Mouse (Mus musculus): ENCODE results near the gene P3h2. TPM values are rescaled to one million over a fixed set of nuclear protein-coding genes. Genes with fewer than 3 reads are reported as not detected.

Gene P3h2
- polyA plus RNA-seq, 1 experiment, result not detected

- no peak for TF ChIP-seq GATA1 (IDR thresholded peaks at IDR 0.05; ENCODE audit: low read length)
These were observed 138.3 kb downstream of the P3h2 start for GRCm38 (mm10) chr16:25967297-25967696.

DNA sequence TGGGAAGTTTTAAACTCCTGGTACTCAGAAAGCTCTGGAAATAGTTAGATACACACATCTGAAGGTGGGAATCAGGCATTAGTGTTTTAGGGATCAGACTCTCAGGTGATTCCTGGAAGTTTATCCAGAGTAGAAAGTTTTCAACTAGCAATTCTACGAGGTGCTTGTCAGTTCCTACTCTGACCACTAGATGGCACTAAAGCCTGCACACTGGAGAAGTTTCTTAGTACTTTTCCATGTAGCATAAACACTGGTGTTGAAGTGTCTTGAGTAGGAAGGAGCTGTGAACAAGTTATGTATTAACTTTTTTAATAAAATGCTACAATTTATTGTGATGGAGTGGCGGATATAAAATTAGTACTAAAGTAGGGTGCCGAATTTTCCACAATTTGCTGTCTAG, 141.7 kb downstream of the P3h2 start:
- TF ChIP-seq GATA1 (IDR thresholded peaks at IDR 0.05; ENCODE audit: low read length), result no peak

GRCm38 (mm10) chr16:25960345-25960744, 145.2 kb downstream of the P3h2 start:
- no peak for TF ChIP-seq GATA1 (IDR thresholded peaks at IDR 0.05; ENCODE audit: low read length)

- no peak for TF ChIP-seq GATA1 (IDR thresholded peaks at IDR 0.05; ENCODE audit: low read length)
These were observed 145.7 kb downstream of the P3h2 start for GRCm38 (mm10) chr16:25959929-25960328.

DNA sequence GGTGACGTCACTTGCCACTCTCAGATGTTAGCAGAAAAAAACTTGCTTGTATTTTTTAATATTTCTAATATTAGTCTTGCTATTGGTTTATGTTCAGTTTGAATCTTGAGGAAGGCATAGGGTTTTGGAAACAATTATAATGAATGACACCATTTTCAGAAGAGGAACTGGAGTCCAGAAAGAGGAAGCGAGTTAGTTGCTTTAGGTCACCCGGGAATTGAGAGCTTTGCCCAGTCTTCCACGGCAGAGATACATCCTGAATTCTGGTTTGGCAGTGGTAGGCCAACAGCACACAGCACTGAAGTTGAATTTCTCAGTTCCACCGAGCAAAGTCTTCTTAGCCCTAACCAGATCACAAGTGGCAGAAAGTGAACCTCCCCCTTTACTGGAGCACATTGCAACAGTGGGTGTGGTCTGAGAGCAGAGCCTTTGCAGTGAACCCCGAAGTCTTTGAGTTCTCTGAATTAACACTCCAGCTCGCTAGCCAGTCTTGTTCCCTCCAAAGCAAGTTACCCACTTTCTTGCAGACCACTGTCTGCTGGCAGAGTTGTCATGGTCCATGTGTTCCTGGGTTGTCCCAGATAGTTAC, 146.8 kb downstream of the P3h2 start:
- TF ChIP-seq GATA1 (IDR thresholded peaks at IDR 0.05; ENCODE audit: low read length), result no peak

DNA sequence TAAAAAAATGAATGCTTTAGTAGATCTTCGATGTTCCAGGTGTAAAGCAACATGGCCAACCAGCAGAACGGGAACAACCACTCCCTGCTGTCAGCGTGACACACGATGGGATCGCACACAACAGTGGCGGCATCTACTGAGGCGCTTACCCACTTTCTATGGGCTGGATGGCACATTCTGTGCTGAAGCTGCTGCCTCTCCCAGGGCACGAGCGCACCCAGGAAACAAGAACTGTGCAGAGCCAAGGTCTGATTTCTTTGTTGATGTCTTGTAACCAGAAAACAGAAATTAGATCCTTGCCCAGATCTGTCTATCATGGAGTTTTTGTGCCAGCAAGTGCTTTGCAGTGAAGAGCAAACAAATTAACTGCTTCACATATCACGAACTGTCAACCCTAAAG, 147.4 kb downstream of the P3h2 start:
- no peak for TF ChIP-seq GATA1 (IDR thresholded peaks at IDR 0.05; ENCODE audit: low read length)

GRCm38 (mm10) chr16:25956831-25957230, 148.8 kb downstream of the P3h2 start:
- no peak for TF ChIP-seq GATA1 (IDR thresholded peaks at IDR 0.05; ENCODE audit: low read length)

GRCm38 (mm10) chr16:25954614-25955013, 151.0 kb downstream of the P3h2 start:
- no peak for TF ChIP-seq GATA1 (IDR thresholded peaks at IDR 0.05; ENCODE audit: low read length)

- TF ChIP-seq GATA1 (IDR thresholded peaks at IDR 0.05; ENCODE audit: low read length), result no peak
These were observed 152.2 kb downstream of the P3h2 start for GRCm38 (mm10) chr16:25953359-25953758.

- no peak for TF ChIP-seq GATA1 (IDR thresholded peaks at IDR 0.05; ENCODE audit: low read length)
These were observed 153.6 kb downstream of the P3h2 start for GRCm38 (mm10) chr16:25952005-25952404.

DNA sequence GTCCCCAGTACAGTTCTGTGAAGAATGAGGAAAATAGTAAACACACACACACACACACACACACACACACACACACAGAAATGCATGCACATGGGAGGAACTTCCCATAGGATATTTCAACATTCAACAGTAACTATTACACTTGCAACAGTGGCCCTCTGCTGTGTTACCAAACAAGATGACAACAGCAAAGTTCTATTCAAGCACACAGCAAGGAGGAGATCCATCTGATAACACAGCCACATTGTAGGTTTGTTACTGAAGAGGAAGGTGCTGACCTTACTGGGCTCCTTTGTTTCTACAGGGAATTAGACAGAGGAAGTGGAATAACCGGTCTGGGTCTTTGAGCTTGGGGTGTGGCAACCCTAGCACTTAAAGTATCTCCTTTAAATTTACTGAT, 157.5 kb downstream of the P3h2 start:
- TF ChIP-seq GATA1 (IDR thresholded peaks at IDR 0.05; ENCODE audit: low read length), result no peak

- TF ChIP-seq GATA1 (IDR thresholded peaks at IDR 0.05; ENCODE audit: low read length), result no peak
These were observed 160.2 kb downstream of the P3h2 start for GRCm38 (mm10) chr16:25945151-25945955.

GRCm38 (mm10) chr16:25942261-25942660, 163.3 kb downstream of the P3h2 start:
- no peak for TF ChIP-seq GATA1 (IDR thresholded peaks at IDR 0.05; ENCODE audit: low read length)

DNA sequence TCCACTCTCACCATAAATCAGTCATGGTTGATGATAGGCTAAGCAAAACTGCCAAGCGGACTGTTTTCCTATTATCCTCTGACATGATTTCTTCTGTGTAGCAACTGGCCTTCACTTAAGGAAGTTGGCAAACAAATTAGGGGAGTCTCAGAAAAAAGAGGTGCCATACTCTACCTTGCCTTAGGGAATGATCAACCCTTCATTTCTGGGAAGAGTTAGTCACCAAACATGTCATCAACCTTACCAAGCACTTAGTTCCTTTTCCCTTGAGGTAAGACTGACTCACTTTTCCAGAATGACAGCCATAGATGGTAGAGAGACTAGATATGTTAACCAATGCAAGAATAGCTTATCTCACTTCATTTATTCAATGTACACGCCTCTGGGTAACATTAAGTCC, 171.4 kb downstream of the P3h2 start:
- no peak for TF ChIP-seq GATA1 (IDR thresholded peaks at IDR 0.05; ENCODE audit: low read length)

GRCm38 (mm10) chr16:25912185-25912584, 193.4 kb downstream of the P3h2 start:
- TF ChIP-seq GATA1 (IDR thresholded peaks at IDR 0.05; ENCODE audit: low read length), result no peak

Measured in G1E-ER4 (cell line).